12 mouse cellular contexts compared by ENCODE assay signal in the genomic region with DNA sequence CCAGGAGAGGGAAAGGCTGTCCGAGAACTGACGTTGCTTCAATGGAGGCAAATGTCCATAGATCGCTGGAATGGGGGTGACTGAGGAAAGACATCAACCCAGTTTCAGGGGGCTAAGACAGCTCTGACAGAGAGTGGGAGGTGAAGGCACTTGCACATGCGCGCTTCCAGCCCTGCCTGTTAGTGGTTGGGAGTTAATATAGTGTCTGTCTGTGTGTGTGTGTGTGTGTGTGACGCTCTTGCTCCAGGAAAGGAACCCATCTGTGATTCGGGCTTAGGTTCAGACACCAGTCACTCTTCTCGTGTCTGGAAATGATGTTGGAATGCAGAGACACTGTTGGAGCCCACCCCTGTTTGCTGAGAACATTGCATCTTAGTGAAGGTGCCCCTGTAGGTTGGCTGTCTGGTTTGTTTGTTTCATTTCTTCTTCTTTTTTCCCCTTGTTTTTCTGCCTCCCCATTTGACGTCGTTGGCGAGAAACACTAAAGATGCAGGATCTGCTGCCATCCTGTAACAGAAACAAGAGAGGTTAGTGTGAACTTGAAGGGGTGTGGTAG. TPM values are rescaled to one million over a fixed set of nuclear protein-coding genes. Genes with fewer than 3 reads are reported as not detected.
DNase-seq lines count a peak whose midpoint lies in the region; ATAC-seq and TF ChIP-seq lines count a peak whose summit lies in the region.
"Had no signal": no experiment of that assay in that cellular context is flagged by ENCODE, and none has a peak within 500 bp of the region (broad histone marks: within the 10 kb centered on the region; RNA-seq: fewer than 3 reads in every experiment).

No protein-coding gene starts in this region.

- H3K27ac ChIP-seq in hindbrain, embryonic 10.5 days: peak overlapping the region; percentile 93
- peak overlapping the region; percentile 96 for H3K27ac ChIP-seq in midbrain, embryonic 11.5 days (ENCODE audit: low read depth, low read length)
- H3K27ac ChIP-seq in stomach, embryonic 16.5 days (ENCODE audit: low read length): no peak overlapping the region
- H3K27ac ChIP-seq in thymus, adult 2 months (ENCODE audit: control insufficient read depth, insufficient read depth, low read length): no peak overlapping the region

- TF ChIP-seq POLR2A in thymus, adult 2 months (IDR thresholded peaks at IDR 0.05; ENCODE audit: control insufficient read depth, extremely low read depth, insufficient read depth, low read length, poor library complexity): no peak

- H3K9ac ChIP-seq in midbrain, embryonic 11.5 days (ENCODE audit: low read length): peak overlapping the region; percentile 99
- H3K9ac ChIP-seq in stomach, embryonic 16.5 days (ENCODE audit: low read length): no peak overlapping the region

- H3K4me2 ChIP-seq in midbrain, embryonic 11.5 days: peak overlapping the region; percentile 41
- no peak overlapping the region for H3K4me2 ChIP-seq in stomach, embryonic 16.5 days (ENCODE audit: low read depth, low read length)

- no peaks in the 10 kb centered on the region for H3K9me3 ChIP-seq in hindbrain, embryonic 10.5 days
- H3K9me3 ChIP-seq in midbrain, embryonic 11.5 days (ENCODE audit: control insufficient read depth, low read length): no peaks in the 10 kb centered on the region
- H3K9me3 ChIP-seq in stomach, embryonic 16.5 days (replicated peaks; ENCODE audit: control insufficient read depth, low read length): 0 out of 2 replicates have a peak, but pooled peaks cover 3% of the 10 kb centered on the region

- peaks cover 83% of the 10 kb centered on the region for H3K4me1 ChIP-seq in hindbrain, embryonic 10.5 days (replicated peaks)
- H3K4me1 ChIP-seq in midbrain, embryonic 11.5 days (ENCODE audit: control insufficient read depth, insufficient read depth, low read length): peaks cover 39% of the 10 kb centered on the region
- H3K4me1 ChIP-seq in stomach, embryonic 16.5 days (ENCODE audit: control insufficient read depth, insufficient read depth, low read length): peaks cover 7% of the 10 kb centered on the region; the same call in 1 of the 2 replicates
- H3K4me1 ChIP-seq in thymus, adult 2 months (replicated peaks; ENCODE audit: control insufficient read depth, insufficient read depth, low read length): no peaks in the 10 kb centered on the region

- TF ChIP-seq CTCF in thymus, adult 2 months (IDR thresholded peaks at IDR 0.05; ENCODE audit: borderline replicate concordance, control insufficient read depth, extremely low read depth, insufficient read depth, low read length, poor library complexity): no peak

- peak; percentile 37 to 55 for DNase-seq in right cerebral cortex, postnatal 10 days (ENCODE audit: low spot score in 2 of 2)
- no peak for DNase-seq in right cerebral cortex, adult 18-20 months
- peak; percentile 39 for DNase-seq in hindbrain, embryonic 10.5 days (ENCODE audit: low spot score)
- peak; percentile 92 for DNase-seq in midbrain, embryonic 11.5 days (ENCODE audit: low spot score, missing footprints)
- no peak for DNase-seq in spleen, adult 12 weeks (ENCODE audit: low spot score)
- DNase-seq in thymus, adult 2 months: no peak
- no peak for DNase-seq in B cell, adult 2 months
- DNase-seq: cerebellum, adult 11 months; lung, postnatal 14 days; thymus, adult 18-20 months had no signal

- ATAC-seq in midbrain, embryonic 11.5 days (ENCODE audit: low FRiP score): no peak
- no peak for ATAC-seq in stomach, embryonic 16.5 days (ENCODE audit: insufficient read depth, low FRiP score)
- ATAC-seq: activated CD4-positive, CD25-positive, alpha-beta regulatory T cell, adult 4 months had no signal

- WGBS in hindbrain, embryonic 10.5 days: 4% methylated on average over 11 of the region's 11 CpGs
- under 1% methylated on average over 11 of the region's 11 CpGs for WGBS in midbrain, embryonic 11.5 days
- WGBS in stomach, embryonic 16.5 days: 4% methylated on average over 11 of the region's 11 CpGs
- 8% methylated on average over 11 of the region's 11 CpGs for WGBS in thymus, adult 2 months

- peak overlapping the region; percentile 78 for H3K4me3 ChIP-seq in hindbrain, embryonic 10.5 days
- peak overlapping the region; percentile 94 for H3K4me3 ChIP-seq in midbrain, embryonic 11.5 days (ENCODE audit: low read depth, low read length)
- peak overlapping the region; percentile 60; the same call in 1 of the 2 replicates for H3K4me3 ChIP-seq in stomach, embryonic 16.5 days (replicated peaks; ENCODE audit: low read length)
- no peak overlapping the region for H3K4me3 ChIP-seq in thymus, adult 2 months (ENCODE audit: control insufficient read depth, insufficient read depth, low read length)

- peaks cover 96% of the 10 kb centered on the region for H3K27me3 ChIP-seq in hindbrain, embryonic 10.5 days (ENCODE audit: insufficient read depth, poor library complexity, severe bottlenecking)
- peaks cover 9% of the 10 kb centered on the region for H3K27me3 ChIP-seq in midbrain, embryonic 11.5 days (ENCODE audit: control insufficient read depth, insufficient read depth, low read length)
- peaks cover 90% of the 10 kb centered on the region for H3K27me3 ChIP-seq in stomach, embryonic 16.5 days (ENCODE audit: control insufficient read depth, insufficient read depth, low read length)
- no peaks in the 10 kb centered on the region; the same call in 1 of the 2 replicates for H3K27me3 ChIP-seq in thymus, adult 2 months (ENCODE audit: control insufficient read depth, insufficient read depth, low read length)

- H3K36me3 ChIP-seq in hindbrain, embryonic 10.5 days: no peaks in the 10 kb centered on the region
- no peaks in the 10 kb centered on the region for H3K36me3 ChIP-seq in midbrain, embryonic 11.5 days (ENCODE audit: control insufficient read depth, insufficient read depth, low read length)
- no peaks in the 10 kb centered on the region; the same call in 1 of the 2 replicates for H3K36me3 ChIP-seq in stomach, embryonic 16.5 days (ENCODE audit: control insufficient read depth, insufficient read depth, low read length)
- H3K36me3 ChIP-seq in thymus, adult 2 months (ENCODE audit: control insufficient read depth, insufficient read depth, low read length): no peaks in the 10 kb centered on the region

RNA-seq across cellular contexts. Expression of a gene that starts 1.9 kb away (rescaled TPM):
- 15.7 and 41.5 TPM in 2 replicates for polyA plus RNA-seq in hindbrain, embryonic 10.5 days (2016; fragmentation: Nextera tagmentation; extraction: Ambion mirVana)
- 94.5 and 95.2 TPM in 2 replicates for polyA plus RNA-seq in midbrain, embryonic 11.5 days (2014; fragmentation: Nextera tagmentation; extraction: Ambion mirVana)
- polyA plus RNA-seq in stomach, embryonic 16.5 days (2015; fragmentation: Nextera tagmentation; extraction: Ambion mirVana): 2.9 and 3.5 TPM in 2 replicates
- polyA plus RNA-seq in thymus, adult 2 months (2012; rRNA removed): 25.9 and 26.4 TPM in 2 replicates
- polyA plus RNA-seq: activated CD4-positive, CD25-positive, alpha-beta regulatory T cell, adult 4 months had no signal

RNA-seq across cellular contexts. Expression of a gene that starts 30.0 kb away (rescaled TPM):
- polyA plus RNA-seq in hindbrain, embryonic 10.5 days (2016; fragmentation: Nextera tagmentation; extraction: Ambion mirVana): not detected in 2 replicates
- 0.15 TPM in 1 of 2 replicates, not detected in the other for polyA plus RNA-seq in midbrain, embryonic 11.5 days (2014; fragmentation: Nextera tagmentation; extraction: Ambion mirVana)
- polyA plus RNA-seq in stomach, embryonic 16.5 days (2015; fragmentation: Nextera tagmentation; extraction: Ambion mirVana): 2.8 and 4.3 TPM in 2 replicates
- polyA plus RNA-seq in thymus, adult 2 months (2012; rRNA removed): 0.36 and 0.87 TPM in 2 replicates
- polyA plus RNA-seq: activated CD4-positive, CD25-positive, alpha-beta regulatory T cell, adult 4 months had no signal

Comparison
In these comparisons a context has a peak if more than half of its experiments do, and no peak if none do; other contexts are left out.
1. DNase-seq: peak in right cerebral cortex, postnatal 10 days (2 of 2), hindbrain, embryonic 10.5 days (single experiment) and midbrain, embryonic 11.5 days (single experiment); none in right cerebral cortex, adult 18-20 months (single experiment), spleen, adult 12 weeks (single experiment), thymus, adult 2 months (single experiment) and B cell, adult 2 months (0 of 2).
2. H3K27ac ChIP-seq: peak in hindbrain, embryonic 10.5 days (single experiment) and midbrain, embryonic 11.5 days (single experiment); none in stomach, embryonic 16.5 days (single experiment) and thymus, adult 2 months (single experiment).